Mouse (Mus musculus): ENCODE results near the gene Phf6.
"Not testable (repeated sequence)": the region's sequence is repeated elsewhere in the genome, so short reads cannot be mapped to it uniquely, and the experiment has no call there.

Phf6 gene

GRCm38 (mm10) chrX:52978576-52978975, 66.5 kb downstream of the Phf6 start:
- no peak for DNase-seq (ENCODE audit: low spot score)

DNA sequence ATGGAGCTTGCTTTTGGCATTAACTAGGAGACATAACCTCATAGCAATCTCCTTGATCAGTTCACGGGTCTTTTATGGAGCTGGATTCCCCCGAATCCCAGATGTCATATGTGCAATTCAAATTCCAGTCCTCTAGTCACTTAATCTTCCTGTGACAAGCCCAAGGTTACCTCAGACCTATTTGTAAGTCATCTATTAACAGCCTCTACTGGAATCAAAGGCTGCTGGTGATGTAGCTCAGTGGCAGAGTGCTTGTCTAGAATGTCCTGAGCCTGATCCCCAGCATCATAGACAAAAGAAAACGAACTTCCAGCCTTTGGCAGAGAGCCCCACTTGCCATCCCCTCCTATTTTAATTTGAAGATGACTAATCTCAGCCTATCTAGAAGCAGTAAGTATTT, 69.3 kb downstream of the Phf6 start:
- no peak for DNase-seq (ENCODE audit: low spot score)

DNA sequence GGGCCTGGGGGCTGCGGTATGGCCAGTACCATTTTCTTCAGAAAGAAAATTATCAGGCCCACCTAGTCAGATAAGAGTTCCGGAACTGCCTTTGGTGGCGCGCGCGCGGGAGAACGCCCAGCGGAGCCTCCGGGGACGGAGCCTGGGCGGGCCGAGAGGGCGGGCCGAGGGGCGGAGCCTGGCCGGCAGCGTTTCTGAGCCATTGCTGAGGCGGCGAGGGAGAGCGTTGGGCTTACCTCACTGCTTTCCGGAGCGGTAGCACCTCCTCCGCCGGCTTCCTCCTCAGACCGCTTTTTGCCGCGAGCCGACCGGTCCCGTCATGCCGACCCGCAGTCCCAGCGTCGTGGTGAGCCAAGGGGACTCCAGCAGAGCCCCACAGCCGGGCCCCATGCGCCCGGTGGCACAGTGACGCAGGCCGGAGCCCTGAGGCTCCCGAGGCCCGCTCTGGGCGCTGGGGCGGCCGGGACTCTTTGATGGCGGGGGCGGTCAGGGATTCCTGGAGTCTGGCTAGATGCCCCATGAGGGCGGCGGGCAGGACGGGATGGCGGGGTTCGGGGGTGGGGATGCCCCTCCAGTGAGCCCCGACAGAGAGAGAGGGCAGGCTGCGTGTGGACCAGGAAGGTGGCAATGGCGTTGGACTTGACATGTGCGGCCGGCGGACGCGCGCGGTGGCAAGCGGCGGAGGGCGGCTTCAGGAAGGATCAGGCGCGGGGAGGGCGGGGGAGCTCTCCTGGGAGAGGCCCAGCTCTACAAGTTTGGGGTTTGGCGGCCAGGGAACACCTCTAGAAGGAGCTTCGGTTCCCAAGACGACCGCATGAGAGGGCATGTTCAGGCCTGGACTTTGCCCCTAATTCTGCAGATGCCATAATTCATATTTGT, 76.1 kb downstream of the Phf6 start, which contains the start of gene Hprt:
Hprt (plus strand) TSS at position 233 of the 879 bp plus-strand sequence.
- peak; percentile 87 for DNase-seq (ENCODE audit: low spot score)

DNA sequence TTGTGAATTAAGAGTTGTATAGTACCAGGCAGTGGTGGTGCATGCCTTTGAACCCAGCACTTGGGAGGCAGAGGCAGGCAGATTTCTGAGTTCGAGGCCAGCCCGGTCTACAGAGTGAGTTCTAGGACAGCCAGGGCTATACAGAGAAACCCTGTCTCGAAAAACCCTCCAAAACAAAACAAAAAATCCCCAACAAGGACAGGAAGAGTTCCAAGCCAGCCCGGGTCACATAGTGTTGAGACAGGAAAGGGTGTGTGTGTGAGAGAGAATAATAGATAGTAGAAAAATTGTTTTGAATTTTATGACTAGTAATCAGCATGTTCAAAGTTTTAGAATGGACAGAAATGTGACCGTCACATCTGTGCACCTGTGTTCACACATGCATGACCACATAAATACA, 82.7 kb downstream of the Phf6 start:
- DNase-seq (ENCODE audit: low spot score), result not testable (repeated sequence)

- DNase-seq (ENCODE audit: low spot score), result peak; percentile 15
Measured at GRCm38 (mm10) chrX:53004887-53005286, 92.8 kb downstream of the Phf6 start.

DNA sequence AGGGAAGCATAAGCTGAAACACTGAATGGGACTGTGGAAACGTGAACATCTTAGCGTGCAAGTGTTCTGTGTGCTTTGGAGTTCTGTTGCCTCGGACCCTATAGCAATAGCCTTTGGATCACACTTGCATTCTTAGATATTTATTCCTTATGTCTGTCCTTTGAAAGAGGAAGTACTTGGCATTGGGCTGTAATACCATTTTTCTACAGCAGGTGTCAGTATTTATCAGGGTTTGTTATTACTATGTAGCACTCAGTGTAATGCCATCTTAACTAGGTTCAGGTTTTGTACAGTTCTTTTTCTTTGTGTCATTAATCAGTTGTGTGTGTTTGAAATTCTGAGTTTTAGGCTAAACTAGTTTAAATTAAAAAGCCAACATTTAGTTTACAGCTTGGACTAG, 94.0 kb downstream of the Phf6 start:
- peak; percentile 41 for DNase-seq (ENCODE audit: low spot score)

Data from embryo, embryonic 10 days (tissue).